11 mouse cellular contexts compared by ENCODE assay signal in the genomic region with DNA sequence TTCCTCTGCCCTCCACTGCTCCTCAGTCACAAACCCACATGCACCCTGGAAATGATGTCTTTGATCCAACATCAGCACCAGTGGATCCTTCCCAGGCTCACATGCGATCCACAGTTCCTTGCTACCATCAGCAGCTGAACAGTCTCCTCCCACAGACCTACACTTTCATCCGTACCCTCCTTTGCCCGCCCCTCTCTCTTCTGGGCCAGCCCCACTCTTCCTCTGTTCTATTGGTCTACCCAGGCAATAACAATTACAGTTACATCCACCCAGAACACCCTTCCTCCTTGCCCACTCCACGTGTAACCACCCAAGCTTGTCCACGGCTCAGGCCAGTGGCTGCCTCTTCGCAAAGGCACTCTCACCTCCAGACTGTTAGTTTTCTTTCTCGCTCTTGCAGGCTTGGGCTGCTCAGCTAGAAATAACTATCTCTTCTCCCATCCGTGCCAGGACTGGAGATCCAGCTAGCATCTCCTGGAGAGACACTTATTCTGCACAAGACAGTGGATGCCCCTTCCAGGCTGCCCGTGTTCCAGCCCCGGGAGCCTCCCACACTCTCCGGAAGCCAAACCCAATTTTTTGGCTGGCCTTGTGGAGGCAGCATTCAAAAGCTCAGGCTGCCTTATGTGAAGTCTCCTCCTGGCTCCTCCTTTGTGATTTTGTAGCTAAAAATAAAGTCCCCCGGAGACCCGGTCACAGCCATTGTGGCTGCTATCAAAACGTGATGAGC.
DNase-seq lines count a peak whose midpoint lies in the region; ATAC-seq lines count a peak whose summit lies in the region.
"Had no signal": no experiment of that assay in that cellular context is flagged by ENCODE, and none has a peak within 500 bp of the region (broad histone marks: within the 10 kb centered on the region; RNA-seq: fewer than 3 reads in every experiment).

No protein-coding gene starts in this region.

- no peak overlapping the region for H3K4me2 ChIP-seq in heart, embryonic 12.5 days

- no peaks in the 10 kb centered on the region for H3K9me3 ChIP-seq in heart, embryonic 12.5 days (replicated peaks)
- H3K9me3 ChIP-seq: limb, embryonic 10.5 days had no signal

- intact Hi-C loops in left cerebral cortex, postnatal 25 days (cut with DNase I), result no loop called here

- H3K36me3 ChIP-seq in heart, embryonic 12.5 days, result no peaks in the 10 kb centered on the region
- H3K36me3 ChIP-seq: limb, embryonic 10.5 days had no signal

- H3K9ac ChIP-seq in heart, embryonic 12.5 days, result no peak overlapping the region

- no peak overlapping the region for H3K27ac ChIP-seq in heart, embryonic 12.5 days (ENCODE audit: poor library complexity, severe bottlenecking)
- H3K27ac ChIP-seq: limb, embryonic 10.5 days had no signal

- H3K4me1 ChIP-seq in heart, embryonic 12.5 days (replicated peaks), result peaks cover 8% of the 10 kb centered on the region; the same call in 1 of the 2 replicates
- H3K4me1 ChIP-seq: limb, embryonic 10.5 days had no signal

- 62% methylated on average over 14 of the region's 14 CpGs for WGBS in heart, embryonic 12.5 days

- peak; percentile 98 for DNase-seq in heart, adult 11 months
- DNase-seq in urinary bladder, postnatal 14 days (ENCODE audit: low spot score), result peak; percentile 10
- DNase-seq in urinary bladder, postnatal 4 days (ENCODE audit: low spot score in 2 of 2), result no peak
- DNase-seq in left cerebral cortex, postnatal 25 days (ENCODE audit: low spot score in 2 of 2), result peak; percentile 32 to 75
- DNase-seq in testis, postnatal 14 days (ENCODE audit: low spot score), result peak; percentile 38
- DNase-seq in adipocyte (ENCODE audit: low spot score), result no peak
- no peak for DNase-seq in spleen, postnatal 10 days (ENCODE audit: low spot score in 2 of 2)
- DNase-seq: lung, postnatal 4 days had no signal

- 0 out of 2 replicates have a peak, but pooled peaks cover 4% of the 10 kb centered on the region for H3K27me3 ChIP-seq in heart, embryonic 12.5 days (replicated peaks)
- H3K27me3 ChIP-seq: Patski had no signal

- no peak for ATAC-seq in heart, embryonic 12.5 days (ENCODE audit: insufficient number of reproducible peaks, low FRiP score)
- ATAC-seq: Patski had no signal

- no peak overlapping the region for H3K4me3 ChIP-seq in heart, embryonic 12.5 days
- H3K4me3 ChIP-seq: limb, embryonic 10.5 days had no signal

Comparison
In these comparisons a context has a peak if more than half of its experiments do, and no peak if none do; other contexts are left out.
1. DNase-seq: peak in heart, adult 11 months (single experiment), urinary bladder, postnatal 14 days (single experiment), left cerebral cortex, postnatal 25 days (2 of 2) and testis, postnatal 14 days (single experiment); none in urinary bladder, postnatal 4 days (0 of 2), adipocyte (single experiment) and spleen, postnatal 10 days (0 of 2).